Mouse (Mus musculus): ENCODE data around the gene Zfp467. TPM values are rescaled to one million over a fixed set of nuclear protein-coding genes. Genes with fewer than 3 reads are reported as not detected.

The Zfp467 gene
- total and polyA plus RNA-seq, 3 experiments = 1.4 to 5.9 (median 2.1) TPM

Other genes starting within 250 kb of the Zfp467 start
- gene Krba1, start 50.2 kb downstream of the Zfp467 start, total RNA-seq (2012; rRNA removed) = 8.1 and 9.8 TPM in 2 replicates
- 2.9 and 3.2 TPM in 2 replicates for gene Krba1, start 50.2 kb downstream of the Zfp467 start, total RNA-seq (2014; rRNA removed)
- 12.7 and 13.4 TPM in 2 replicates for gene Krba1, start 50.2 kb downstream of the Zfp467 start, polyA plus RNA-seq (2012; ENCODE audit: insufficient read length, low read depth)
- 0.13 and 0.42 TPM in 2 replicates for gene Sspo, start 2.4 kb upstream of the Zfp467 start, total RNA-seq (2012; rRNA removed)
- gene Sspo, start 2.4 kb upstream of the Zfp467 start, total RNA-seq (2014; rRNA removed) = 0.08 and 0.11 TPM in 2 replicates
- gene Sspo, start 2.4 kb upstream of the Zfp467 start, polyA plus RNA-seq (2012; ENCODE audit: insufficient read length, low read depth) = 0.17 and 0.18 TPM in 2 replicates
- not detected in 2 replicates for gene Atp6v0e2, start 91.8 kb upstream of the Zfp467 start, total RNA-seq (2012; rRNA removed)
- not detected in 2 replicates for gene Atp6v0e2, start 91.8 kb upstream of the Zfp467 start, total RNA-seq (2014; rRNA removed)
- not detected in 2 replicates for gene Atp6v0e2, start 91.8 kb upstream of the Zfp467 start, polyA plus RNA-seq (2012; ENCODE audit: insufficient read length, low read depth)
- gene Lrrc61, start 109.0 kb upstream of the Zfp467 start, total RNA-seq (2012; rRNA removed) = 8.1 and 13.7 TPM in 2 replicates
- gene Lrrc61, start 109.0 kb upstream of the Zfp467 start, total RNA-seq (2014; rRNA removed) = 3.8 and 5.6 TPM in 2 replicates
- 9.4 and 14.2 TPM in 2 replicates for gene Lrrc61, start 109.0 kb upstream of the Zfp467 start, polyA plus RNA-seq (2012; ENCODE audit: insufficient read length, low read depth)
- gene Rarres2, start 127.0 kb upstream of the Zfp467 start, total RNA-seq (2012; rRNA removed) = 0.46 and 0.72 TPM in 2 replicates
- gene Rarres2, start 127.0 kb upstream of the Zfp467 start, total RNA-seq (2014; rRNA removed) = not detected in 2 replicates
- gene Rarres2, start 127.0 kb upstream of the Zfp467 start, polyA plus RNA-seq (2012; ENCODE audit: insufficient read length, low read depth) = not detected in 2 replicates
- gene Gm45021, start 143.8 kb upstream of the Zfp467 start, total RNA-seq (2012; rRNA removed) = not detected in 2 replicates
- gene Gm45021, start 143.8 kb upstream of the Zfp467 start, total RNA-seq (2014; rRNA removed) = not detected in 2 replicates
- gene Gm45021, start 143.8 kb upstream of the Zfp467 start, polyA plus RNA-seq (2012; ENCODE audit: insufficient read length, low read depth) = not detected in 2 replicates
- 23.6 and 28.0 TPM in 2 replicates for gene Repin1, start 148.1 kb upstream of the Zfp467 start, total RNA-seq (2012; rRNA removed)
- gene Repin1, start 148.1 kb upstream of the Zfp467 start, total RNA-seq (2014; rRNA removed) = 11.5 and 12.8 TPM in 2 replicates
- gene Repin1, start 148.1 kb upstream of the Zfp467 start, polyA plus RNA-seq (2012; ENCODE audit: insufficient read length, low read depth) = 9.7 and 10.7 TPM in 2 replicates
- not detected in 2 replicates for gene Gm44965, start 148.1 kb upstream of the Zfp467 start, total RNA-seq (2012; rRNA removed)
- not detected in 2 replicates for gene Gm44965, start 148.1 kb upstream of the Zfp467 start, total RNA-seq (2014; rRNA removed)
- gene Gm44965, start 148.1 kb upstream of the Zfp467 start, polyA plus RNA-seq (2012; ENCODE audit: insufficient read length, low read depth) = not detected in 2 replicates
- 4.7 and 6.5 TPM in 2 replicates for gene Zfp775, start 156.2 kb upstream of the Zfp467 start, total RNA-seq (2012; rRNA removed)
- 2.6 and 3.2 TPM in 2 replicates for gene Zfp775, start 156.2 kb upstream of the Zfp467 start, total RNA-seq (2014; rRNA removed)
- 3.3 and 3.5 TPM in 2 replicates for gene Zfp775, start 156.2 kb upstream of the Zfp467 start, polyA plus RNA-seq (2012; ENCODE audit: insufficient read length, low read depth)
- 3.5 and 5.3 TPM in 2 replicates for gene AI854703, start 180.9 kb upstream of the Zfp467 start, total RNA-seq (2012; rRNA removed)
- gene AI854703, start 180.9 kb upstream of the Zfp467 start, total RNA-seq (2014; rRNA removed) = 2.1 TPM in 2 replicates
- 3.1 and 4.8 TPM in 2 replicates for gene AI854703, start 180.9 kb upstream of the Zfp467 start, polyA plus RNA-seq (2012; ENCODE audit: insufficient read length, low read depth)
- 27.9 and 28.5 TPM in 2 replicates for gene Gimap8, start 201.4 kb upstream of the Zfp467 start, total RNA-seq (2012; rRNA removed)
- 27.5 and 36.8 TPM in 2 replicates for gene Gimap8, start 201.4 kb upstream of the Zfp467 start, total RNA-seq (2014; rRNA removed)
- 21.6 and 22.1 TPM in 2 replicates for gene Gimap8, start 201.4 kb upstream of the Zfp467 start, polyA plus RNA-seq (2012; ENCODE audit: insufficient read length, low read depth)
- 31.0 and 38.5 TPM in 2 replicates for gene Gimap9, start 230.3 kb upstream of the Zfp467 start, total RNA-seq (2012; rRNA removed)
- gene Gimap9, start 230.3 kb upstream of the Zfp467 start, total RNA-seq (2014; rRNA removed) = 75.1 and 83.9 TPM in 2 replicates
- gene Gimap9, start 230.3 kb upstream of the Zfp467 start, polyA plus RNA-seq (2012; ENCODE audit: insufficient read length, low read depth) = 43.4 and 46.1 TPM in 2 replicates
- gene Gimap4, start 238.7 kb upstream of the Zfp467 start, total RNA-seq (2012; rRNA removed) = 113 and 144 TPM in 2 replicates
- gene Gimap4, start 238.7 kb upstream of the Zfp467 start, total RNA-seq (2014; rRNA removed) = 264 and 316 TPM in 2 replicates
- 203 and 274 TPM in 2 replicates for gene Gimap4, start 238.7 kb upstream of the Zfp467 start, polyA plus RNA-seq (2012; ENCODE audit: insufficient read length, low read depth)

Measured in CH12.LX (cell line).